12 mouse cellular contexts compared by ENCODE assay signal in the genomic region with DNA sequence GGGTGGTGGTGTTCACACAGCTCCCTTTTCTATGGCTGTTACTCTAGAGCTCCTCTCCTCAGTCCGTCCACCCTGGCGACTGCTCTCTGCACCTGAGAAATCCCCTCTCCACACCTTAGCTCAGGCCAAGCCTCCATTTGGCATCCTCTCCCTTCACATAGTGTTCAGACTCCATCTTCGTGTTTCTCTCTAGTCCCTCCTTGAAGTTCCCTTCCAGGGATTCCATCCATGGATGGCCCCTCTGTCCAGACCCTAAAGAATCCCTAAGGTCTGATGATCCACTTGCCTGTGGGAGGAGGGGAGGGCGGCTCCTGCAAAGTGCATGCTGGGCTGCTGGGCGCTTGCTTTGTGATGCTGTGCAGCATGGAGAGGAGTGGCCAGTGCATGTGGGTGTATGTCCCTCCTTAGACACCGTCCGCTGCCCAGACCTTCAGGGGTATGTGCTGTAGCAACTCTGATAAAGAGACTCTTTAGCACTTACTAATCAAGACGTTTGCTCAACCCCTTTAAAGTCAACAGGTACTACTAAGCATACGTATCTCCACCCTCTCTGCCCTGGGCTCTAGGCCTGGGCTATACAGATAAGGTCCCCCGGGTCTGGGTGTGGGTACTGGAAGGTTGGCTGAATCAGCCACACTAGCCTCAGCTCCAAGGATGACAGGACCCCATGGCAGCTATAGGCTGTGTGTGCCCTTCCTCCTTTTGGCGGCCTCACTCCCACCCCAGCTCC. TPM values are rescaled to one million over a fixed set of nuclear protein-coding genes. Genes with fewer than 3 reads are reported as not detected.
DNase-seq lines count a peak whose midpoint lies in the region; ATAC-seq and TF ChIP-seq lines count a peak whose summit lies in the region.
"Had no signal": no experiment of that assay in that cellular context is flagged by ENCODE, and none has a peak within 500 bp of the region (broad histone marks: within the 10 kb centered on the region; RNA-seq: fewer than 3 reads in every experiment).

No protein-coding gene starts in this region.

- no peak overlapping the region for H3K27ac ChIP-seq in heart, embryonic 14.5 days (replicated peaks in 1 of 2; ENCODE audit: control insufficient read depth in 1 of 2, insufficient read depth in 1 of 2, low read depth in 2 of 2, low read length in 2 of 2)

- ATAC-seq in heart, embryonic 14.5 days (ENCODE audit: insufficient number of reproducible peaks, insufficient read depth, low FRiP score, low read depth): no peak
- ATAC-seq in G1E (ENCODE audit: extremely low read depth, insufficient number of reproducible peaks, low FRiP score, poor library complexity, severe bottlenecking): peak; percentile 93
- ATAC-seq in megakaryocyte, adult 5-6 weeks (ENCODE audit: poor library complexity, severe bottlenecking): peak; percentile 64

- TF ChIP-seq CTCF in G1E (IDR thresholded peaks at IDR 0.05; ENCODE audit: low read depth, low read length): no peak

- H3K27me3 ChIP-seq in heart, embryonic 14.5 days (ENCODE audit: control insufficient read depth, insufficient read depth, low read length): no peaks in the 10 kb centered on the region
- no peaks in the 10 kb centered on the region for H3K27me3 ChIP-seq in G1E (ENCODE audit: insufficient read depth, low read length)
- H3K27me3 ChIP-seq: embryonic facial prominence, embryonic 15.5 days had no signal

- no peaks in the 10 kb centered on the region for H3K9me3 ChIP-seq in heart, embryonic 14.5 days (ENCODE audit: control insufficient read depth, low read length)
- no peaks in the 10 kb centered on the region for H3K9me3 ChIP-seq in G1E (replicated peaks)
- H3K9me3 ChIP-seq: embryonic facial prominence, embryonic 15.5 days had no signal

- H3K36me3 ChIP-seq in heart, embryonic 14.5 days (ENCODE audit: control insufficient read depth, insufficient read depth, low read length): peaks cover 27% of the 10 kb centered on the region
- peaks cover 69% of the 10 kb centered on the region for H3K36me3 ChIP-seq in G1E (replicated peaks)

- 70% methylated on average over 11 of the region's 11 CpGs for WGBS in heart, embryonic 14.5 days

- no peak for DNase-seq in heart, postnatal 4 days
- peak; percentile 93 for DNase-seq in G1E (ENCODE audit: low spot score)
- peak; percentile 62 for DNase-seq in c-Kit-positive CD71-negative TER-119-negative erythroid progenitor cells, embryonic 14.5 days (ENCODE audit: low read depth)
- no peak for DNase-seq in right cerebral cortex, adult 18-20 months
- DNase-seq in thymus, postnatal 14 days: no peak
- DNase-seq: adrenal gland, postnatal 14 days; gastrocnemius, postnatal 36 days had no signal

- no peak overlapping the region for H3K9ac ChIP-seq in heart, embryonic 14.5 days (ENCODE audit: low read length)
- H3K9ac ChIP-seq: embryonic facial prominence, embryonic 15.5 days had no signal

- peak overlapping the region; percentile 44; the same call in 1 of the 2 replicates for H3K4me2 ChIP-seq in heart, embryonic 14.5 days (ENCODE audit: low read length)
- H3K4me2 ChIP-seq: embryonic facial prominence, embryonic 15.5 days had no signal

- no peak overlapping the region for H3K4me3 ChIP-seq in heart, embryonic 14.5 days (ENCODE audit: control insufficient read depth in 1 of 2, insufficient read depth in 1 of 2, low read depth in 1 of 2, low read length in 2 of 2)
- peak overlapping the region; percentile 62; the same call in 1 of the 2 replicates for H3K4me3 ChIP-seq in G1E (ENCODE audit: low read depth, low read length)
- H3K4me3 ChIP-seq: embryonic facial prominence, embryonic 15.5 days; layer of hippocampus, adult 2 months had no signal

- H3K4me1 ChIP-seq in heart, embryonic 14.5 days (ENCODE audit: control insufficient read depth in 2 of 2, insufficient read depth in 2 of 2, low read length in 2 of 2): peaks cover 29 to 38% of the 10 kb centered on the region in 2 experiments
- peaks cover 82% of the 10 kb centered on the region for H3K4me1 ChIP-seq in G1E (ENCODE audit: insufficient read depth, low read depth, low read length)

RNA-seq across cellular contexts. Expression of gene Ucp3, which starts 5.8 kb away (rescaled TPM):
- 0.08 TPM in 2 replicates for polyA plus RNA-seq in heart, embryonic 14.5 days (2014; fragmentation: Nextera tagmentation; extraction: Ambion mirVana)
- 10 to 100 TPM; 15.2 to 16.5 TPM for total RNA-seq in heart, postnatal 4 days (2021)
- not detected in 2 replicates for total RNA-seq in G1E (2014; fragmentation: Nextera tagmentation)
- 0.33 TPM in 1 of 2 replicates, not detected in the other for total RNA-seq in G1E (2017)
- not detected in 2 replicates for polyA plus RNA-seq in G1E (2012)
- 0.07 TPM in 2 replicates for total RNA-seq in megakaryocyte, adult 5-6 weeks (2015)
- 0.45 TPM in 1 of 2 replicates, not detected in the other for total RNA-seq in megakaryocyte, adult 5-6 weeks (2017)
- total RNA-seq: neutrophil, adult 5-6 weeks had no signal

RNA-seq across cellular contexts. Expression of gene Ucp2, which starts 26.2 kb away (rescaled TPM):
- 127 and 130 TPM in 2 replicates for polyA plus RNA-seq in heart, embryonic 14.5 days (2014; fragmentation: Nextera tagmentation; extraction: Ambion mirVana)
- total RNA-seq in heart, postnatal 4 days (2021): 100 to 1,000 TPM; 338 to 355 TPM
- 688 and 701 TPM in 2 replicates for total RNA-seq in G1E (2014; fragmentation: Nextera tagmentation)
- 142 and 164 TPM in 2 replicates for total RNA-seq in G1E (2017)
- 838 and 989 TPM in 2 replicates for polyA plus RNA-seq in G1E (2012)
- 702 and 742 TPM in 2 replicates for total RNA-seq in megakaryocyte, adult 5-6 weeks (2015)
- 316 and 332 TPM in 2 replicates for total RNA-seq in megakaryocyte, adult 5-6 weeks (2017)

RNA-seq across cellular contexts. Expression of gene Dnajb13, which starts 47.8 kb away (rescaled TPM):
- 0.15 TPM in 1 of 2 replicates, not detected in the other for polyA plus RNA-seq in heart, embryonic 14.5 days (2014; fragmentation: Nextera tagmentation; extraction: Ambion mirVana)
- total RNA-seq in heart, postnatal 4 days (2021): not detected
- total RNA-seq in G1E (2014; fragmentation: Nextera tagmentation) (not detected in 2 replicates), G1E (2017) (0.16 and 0.35 TPM in 2 replicates)
- polyA plus RNA-seq in G1E (2012): not detected in 2 replicates
- not detected in 2 replicates for total RNA-seq in megakaryocyte, adult 5-6 weeks (2015)
- 0.16 and 0.44 TPM in 2 replicates for total RNA-seq in megakaryocyte, adult 5-6 weeks (2017)
- total RNA-seq: gastrocnemius, postnatal 36 days had no signal

Comparison
In these comparisons a context has a peak if more than half of its experiments do, and no peak if none do; other contexts are left out.
1. DNase-seq: peak in G1E (single experiment) and c-Kit-positive CD71-negative TER-119-negative erythroid progenitor cells, embryonic 14.5 days (single experiment); none in heart, postnatal 4 days (single experiment), right cerebral cortex, adult 18-20 months (single experiment) and thymus, postnatal 14 days (single experiment).
2. RNA of gene Ucp3, which starts 5.8 kb away (total RNA-seq): 15.2 to 16.5 TPM in heart, postnatal 4 days; 0.33 TPM in G1E and 0.07 to 0.45 TPM in megakaryocyte, adult 5-6 weeks; every median in the first group is over 10 times any median in the second.